Mouse (Mus musculus) hindbrain, embryonic 10.5 days (tissue): ENCODE data around the gene Gm3952. TPM values are rescaled to one million over a fixed set of nuclear protein-coding genes. Genes with fewer than 3 reads are reported as not detected.

Experiments
- DNase-seq: peaks from one replicate; pipeline ENCODE4 v3.0.0-alpha.2; 2017; ENCODE audit warnings: low spot score
- H3K27ac ChIP-seq: fragments of 300-500 bp; sonication (generic); 2 replicates; pipeline ENCODE4 v1.5.1; 2016; ENCODE audit warnings: mild to moderate bottlenecking, moderate library complexity
- H3K27me3 ChIP-seq: fragments of 300-500 bp; sonication (generic); 2 replicates; pipeline ENCODE4 v1.6.1; 2016; ENCODE audit warnings: mild to moderate bottlenecking; ENCODE audit not compliant: poor library complexity, insufficient read depth, severe bottlenecking
- H3K36me3 ChIP-seq: fragments of 300-500 bp; sonication (generic); 2 replicates; pipeline ENCODE4 v1.6.1; 2016; ENCODE audit warnings: mild to moderate bottlenecking, moderate library complexity
- H3K4me1 ChIP-seq: fragments of 300-500 bp; sonication (generic); replicated peaks from 2 replicates; pipeline ENCODE4 v1.6.1; 2016; ENCODE audit warnings: mild to moderate bottlenecking
- H3K4me3 ChIP-seq: fragments of 300-500 bp; sonication (generic); 2 replicates; pipeline ENCODE4 v1.5.1; 2016; ENCODE audit warnings: mild to moderate bottlenecking, moderate library complexity
- H3K9me3 ChIP-seq: fragments of 300-500 bp; sonication (generic); 2 replicates; pipeline ENCODE4 v1.6.1; 2016; ENCODE audit warnings: mild to moderate bottlenecking, moderate library complexity
- WGBS: fragments of 180-500 bp; shearing (Covaris S2); methylation state at CpG from one replicate; pipeline ENCODE4 v1.1.7; 2016; 5-methylcytosine and 5-hydroxymethylcytosine counted together
- polyA plus RNA-seq: library from polyadenylated mRNA; unstranded; fragments of >200 nt; fragmentation: Nextera tagmentation; extraction: Ambion mirVana; gene quantifications from 2 replicates; pipeline ENCODE4 v1.2.1, GENCODE M21; 2016

The Gm3952 gene
- polyA plus RNA-seq, 1 experiment from 2014 or later, result not detected

DNA sequence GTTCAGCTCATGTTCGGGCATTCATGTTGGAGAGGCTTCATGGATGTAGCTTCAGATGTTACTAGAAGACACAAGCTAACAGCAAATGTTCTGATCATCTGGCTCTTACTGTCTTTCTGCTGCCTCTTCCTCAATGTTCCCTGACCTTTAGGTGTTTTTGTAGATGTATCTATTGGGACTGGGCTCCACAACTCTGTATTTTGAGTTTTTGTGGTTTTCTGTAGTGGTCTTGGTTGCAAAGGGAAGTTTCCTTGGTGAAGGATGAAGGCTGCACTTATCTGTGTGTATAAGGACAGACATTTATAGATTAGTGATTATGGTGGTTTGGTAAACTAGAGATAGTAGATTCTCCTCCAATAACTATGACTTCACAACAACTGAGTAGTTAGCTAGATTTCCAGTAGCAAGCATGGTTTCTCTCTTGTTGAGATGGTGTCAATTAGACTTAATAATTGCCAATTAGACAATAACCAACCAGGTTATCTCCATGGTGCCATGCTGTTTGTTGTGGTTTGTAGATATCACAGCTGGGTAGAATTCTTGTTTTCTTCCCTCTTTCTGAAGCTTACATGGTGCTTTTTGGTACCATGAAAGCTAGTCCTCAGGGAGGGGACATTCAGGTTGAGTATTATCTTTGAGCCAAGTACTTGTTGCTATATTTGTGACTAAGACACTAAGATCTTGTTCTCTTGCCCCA is 101.6 kb downstream of the Gm3952 start:
- Histone ChIP-seq H3K9me3 (no peaks in the 10 kb centered on the region), H3K27ac (no peak overlapping the region), H3K4me3 (no peak overlapping the region), H3K4me1 (no peaks in the 10 kb centered on the region), H3K36me3 (0 out of 2 replicates have a peak, but pooled peaks cover 3% of the 10 kb centered on the region), H3K27me3 (no peaks in the 10 kb centered on the region)
- 95% methylated on average over 1 of the region's 1 CpGs for WGBS
- DNase-seq, result no peak

Other genes with a start within 250 kb of the Gm3952 start
- gene Itgb1, start 113.0 kb downstream of the Gm3952 start, polyA plus RNA-seq, result 110 and 136 TPM in 2 replicates